Mouse (Mus musculus) thymus, postnatal 0 days (tissue): ENCODE results near the gene Dock9. TPM values are rescaled to one million over a fixed set of nuclear protein-coding genes. Genes with fewer than 3 reads are reported as not detected.

Experiments used
- DNase-seq: peaks from one replicate; pipeline ENCODE4 v3.0.0-alpha.2; 2015; ENCODE audit warnings: low spot score
- polyA plus RNA-seq: library from polyadenylated mRNA; unstranded; fragments of >200 nt; fragmentation: Nextera tagmentation; extraction: Ambion mirVana; gene quantifications from 2 replicates; pipeline ENCODE4 v1.2.1, GENCODE M21; 2015

The Dock9 gene
- polyA plus RNA-seq, 1 experiment from 2014 or later = 4.9 TPM

GRCm38 (mm10) chr14:121793639-121794038, 4.0 kb downstream of the Dock9 start:
- no peak for DNase-seq

GRCm38 (mm10) chr14:121791935-121792334, 5.7 kb downstream of the Dock9 start:
- DNase-seq = no peak

- no peak for DNase-seq
These were observed 6.5 kb downstream of the Dock9 start for GRCm38 (mm10) chr14:121791112-121791511.

GRCm38 (mm10) chr14:121789273-121789672, 8.4 kb downstream of the Dock9 start:
- no peak for DNase-seq

GRCm38 (mm10) chr14:121788451-121788850, 9.2 kb downstream of the Dock9 start:
- DNase-seq = no peak

GRCm38 (mm10) chr14:121787430-121787829, 10.2 kb downstream of the Dock9 start:
- DNase-seq = no peak

- no peak for DNase-seq
These were observed 10.7 kb downstream of the Dock9 start for GRCm38 (mm10) chr14:121786900-121787299.

GRCm38 (mm10) chr14:121785394-121785793, 12.2 kb downstream of the Dock9 start:
- DNase-seq = no peak

GRCm38 (mm10) chr14:121780942-121781531, 16.6 kb downstream of the Dock9 start:
- no peak for DNase-seq

GRCm38 (mm10) chr14:121780144-121780913, 17.3 kb downstream of the Dock9 start:
- no peak for DNase-seq

- no peak for DNase-seq
These were observed 18.0 kb downstream of the Dock9 start for GRCm38 (mm10) chr14:121779620-121780019.

- DNase-seq = no peak
These were observed 20.3 kb downstream of the Dock9 start for GRCm38 (mm10) chr14:121777279-121777831.

GRCm38 (mm10) chr14:121776749-121777148, 20.9 kb downstream of the Dock9 start:
- DNase-seq = no peak

GRCm38 (mm10) chr14:121762021-121762452, 35.6 kb downstream of the Dock9 start:
- DNase-seq = no peak

GRCm38 (mm10) chr14:121760403-121760802, 37.2 kb downstream of the Dock9 start:
- no peak for DNase-seq

GRCm38 (mm10) chr14:121754110-121754509, 43.5 kb downstream of the Dock9 start:
- DNase-seq = no peak

GRCm38 (mm10) chr14:121752686-121753426, 44.8 kb downstream of the Dock9 start:
- no peak for DNase-seq

- no peak for DNase-seq
These were observed 48.0 kb downstream of the Dock9 start for GRCm38 (mm10) chr14:121749606-121750005.

- no peak for DNase-seq
These were observed 48.6 kb downstream of the Dock9 start for GRCm38 (mm10) chr14:121749084-121749483.

GRCm38 (mm10) chr14:121747360-121747759, 50.3 kb downstream of the Dock9 start:
- DNase-seq = no peak

GRCm38 (mm10) chr14:121743787-121744417, 53.7 kb downstream of the Dock9 start:
- DNase-seq = no peak
